20 mouse cellular contexts compared by ENCODE assay signal in the genomic region with DNA sequence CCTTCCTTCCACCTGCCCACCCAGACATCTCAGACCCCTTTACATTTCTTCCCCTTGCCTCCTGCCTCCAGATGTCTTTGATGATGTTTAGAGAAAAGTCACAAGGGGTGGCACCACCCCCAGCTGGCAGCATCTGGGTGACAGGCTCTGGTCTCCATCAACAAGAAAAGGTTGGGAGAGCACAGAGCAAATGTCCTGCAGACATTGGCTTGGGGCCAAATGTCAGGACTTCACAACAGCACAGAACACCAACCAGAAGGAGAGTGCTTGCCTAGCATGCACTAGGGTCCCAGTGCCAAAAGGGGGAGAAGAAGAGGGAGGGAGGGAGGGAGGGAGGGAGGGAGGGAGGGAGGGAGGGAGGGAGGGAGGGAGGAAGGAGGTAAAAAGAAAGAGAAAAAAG.
DNase-seq lines count a peak whose midpoint lies in the region; ATAC-seq and TF ChIP-seq lines count a peak whose summit lies in the region.
"Had no signal": no experiment of that assay in that cellular context is flagged by ENCODE, and none has a peak within 500 bp of the region (broad histone marks: within the 10 kb centered on the region; RNA-seq: fewer than 3 reads in every experiment).

No protein-coding gene starts in this region.

- H3K27ac ChIP-seq in heart, embryonic 10.5 days = peak overlapping the region; percentile 59; the same call in 1 of the 2 replicates
- no peak overlapping the region for H3K27ac ChIP-seq in hindbrain, postnatal 0 days
- H3K27ac ChIP-seq in hindbrain, embryonic 13.5 days = no peak overlapping the region
- no peak overlapping the region for H3K27ac ChIP-seq in lung, embryonic 14.5 days (ENCODE audit: low read depth)
- H3K27ac ChIP-seq in heart, embryonic 16.5 days (ENCODE audit: low read length) = 0 out of 2 replicates have a peak overlapping the region, but pooled peaks have one; percentile 20
- H3K27ac ChIP-seq: embryonic facial prominence, embryonic 12.5 days; forebrain, embryonic 13.5 days; limb, embryonic 15.5 days; liver, embryonic 15.5 days had no signal

- H3K9ac ChIP-seq in hindbrain, postnatal 0 days (replicated peaks; ENCODE audit: low read length) = no peak overlapping the region
- H3K9ac ChIP-seq in hindbrain, embryonic 13.5 days = no peak overlapping the region
- H3K9ac ChIP-seq in lung, embryonic 14.5 days = no peak overlapping the region
- H3K9ac ChIP-seq in heart, embryonic 16.5 days (ENCODE audit: low read length) = no peak overlapping the region
- H3K9ac ChIP-seq: embryonic facial prominence, embryonic 12.5 days; forebrain, embryonic 13.5 days; limb, embryonic 15.5 days; liver, embryonic 15.5 days had no signal

- no peaks in the 10 kb centered on the region for H3K9me3 ChIP-seq in heart, embryonic 10.5 days
- no peaks in the 10 kb centered on the region for H3K9me3 ChIP-seq in hindbrain, postnatal 0 days (ENCODE audit: low read length)
- no peaks in the 10 kb centered on the region for H3K9me3 ChIP-seq in hindbrain, embryonic 13.5 days
- no peaks in the 10 kb centered on the region for H3K9me3 ChIP-seq in lung, embryonic 14.5 days (ENCODE audit: low read depth, low read length)
- H3K9me3 ChIP-seq in heart, embryonic 16.5 days (replicated peaks; ENCODE audit: control insufficient read depth, low read length) = no peaks in the 10 kb centered on the region
- H3K9me3 ChIP-seq: embryonic facial prominence, embryonic 12.5 days; forebrain, embryonic 13.5 days; G1E; limb, embryonic 15.5 days; liver, embryonic 15.5 days; midbrain, embryonic 10.5 days had no signal

- no peaks in the 10 kb centered on the region for H3K27me3 ChIP-seq in heart, embryonic 10.5 days (ENCODE audit: insufficient read depth, poor library complexity, severe bottlenecking)
- no peaks in the 10 kb centered on the region for H3K27me3 ChIP-seq in hindbrain, postnatal 0 days (ENCODE audit: insufficient read depth, low read length)
- no peaks in the 10 kb centered on the region for H3K27me3 ChIP-seq in hindbrain, embryonic 13.5 days
- no peaks in the 10 kb centered on the region for H3K27me3 ChIP-seq in lung, embryonic 14.5 days (ENCODE audit: insufficient read depth, low read length)
- H3K27me3 ChIP-seq in heart, embryonic 16.5 days (ENCODE audit: control insufficient read depth, insufficient read depth, low read length) = no peaks in the 10 kb centered on the region
- H3K27me3 ChIP-seq: embryonic facial prominence, embryonic 12.5 days; forebrain, embryonic 13.5 days; limb, embryonic 15.5 days; liver, embryonic 15.5 days had no signal

- TF ChIP-seq CTCF in hindbrain, postnatal 0 days (IDR thresholded peaks at IDR 0.05; ENCODE audit: low read depth) = no peak
- no peak for TF ChIP-seq CTCF in lung, embryonic 14.5 days (IDR thresholded peaks at IDR 0.05; ENCODE audit: low read depth)

- ATAC-seq in hindbrain, postnatal 0 days = no peak
- no peak for ATAC-seq in hindbrain, embryonic 13.5 days (ENCODE audit: low FRiP score)
- 0 out of 2 replicates have a peak, but pooled peaks have one; percentile 44 for ATAC-seq in lung, embryonic 14.5 days (ENCODE audit: insufficient read depth)
- peak; percentile 81 for ATAC-seq in heart, embryonic 16.5 days (replicated peaks; ENCODE audit: extremely low read depth, insufficient read depth, low FRiP score)
- ATAC-seq: forebrain, embryonic 13.5 days had no signal

- H3K4me1 ChIP-seq in heart, embryonic 10.5 days = peaks cover 18% of the 10 kb centered on the region
- no peaks in the 10 kb centered on the region for H3K4me1 ChIP-seq in hindbrain, postnatal 0 days (ENCODE audit: insufficient read depth, low read length)
- 0 out of 2 replicates have a peak, but pooled peaks cover 4% of the 10 kb centered on the region for H3K4me1 ChIP-seq in hindbrain, embryonic 13.5 days (replicated peaks)
- no peaks in the 10 kb centered on the region for H3K4me1 ChIP-seq in lung, embryonic 14.5 days (ENCODE audit: insufficient read depth)
- peaks cover 7% of the 10 kb centered on the region for H3K4me1 ChIP-seq in heart, embryonic 16.5 days (ENCODE audit: control insufficient read depth, insufficient read depth, low read length)
- H3K4me1 ChIP-seq: forebrain, embryonic 13.5 days; limb, embryonic 15.5 days; liver, embryonic 15.5 days had no signal

- no peak overlapping the region for H3K4me3 ChIP-seq in heart, embryonic 10.5 days
- H3K4me3 ChIP-seq in hindbrain, postnatal 0 days (ENCODE audit: low read length) = no peak overlapping the region
- H3K4me3 ChIP-seq in hindbrain, embryonic 13.5 days = no peak overlapping the region
- no peak overlapping the region for H3K4me3 ChIP-seq in lung, embryonic 14.5 days (ENCODE audit: low read depth, low read length)
- H3K4me3 ChIP-seq in heart, embryonic 16.5 days (ENCODE audit: low read length) = no peak overlapping the region
- H3K4me3 ChIP-seq: embryonic facial prominence, embryonic 12.5 days; erythroblast, embryonic 14.5 days; forebrain, embryonic 13.5 days; limb, embryonic 15.5 days; liver, embryonic 15.5 days; midbrain, embryonic 10.5 days had no signal

- H3K36me3 ChIP-seq in heart, embryonic 10.5 days = no peaks in the 10 kb centered on the region
- H3K36me3 ChIP-seq in hindbrain, postnatal 0 days (ENCODE audit: insufficient read depth, low read length) = no peaks in the 10 kb centered on the region
- H3K36me3 ChIP-seq in hindbrain, embryonic 13.5 days = no peaks in the 10 kb centered on the region
- no peaks in the 10 kb centered on the region for H3K36me3 ChIP-seq in lung, embryonic 14.5 days (ENCODE audit: insufficient read depth)
- H3K36me3 ChIP-seq in heart, embryonic 16.5 days (ENCODE audit: control insufficient read depth, insufficient read depth) = no peaks in the 10 kb centered on the region
- H3K36me3 ChIP-seq: embryonic facial prominence, embryonic 12.5 days; G1E; limb, embryonic 15.5 days; liver, embryonic 15.5 days; midbrain, embryonic 10.5 days had no signal

- no peak for DNase-seq in heart, embryonic 10.5 days (ENCODE audit: low spot score)
- DNase-seq in heart, adult 8-10 months (ENCODE audit: low spot score) = no peak
- peak; percentile 33 for DNase-seq in hindbrain, postnatal 0 days (ENCODE audit: low spot score)
- DNase-seq in lung, embryonic 14.5 days = peak; percentile 51
- no peak for DNase-seq in lung, postnatal 36 days
- DNase-seq in spleen, adult 18-20 months = no peak
- DNase-seq: cerebellum, adult 8-10 months; gastrocnemius, postnatal 10 days; kidney, adult 11 months; right cerebral cortex, postnatal 4 days; thymus, postnatal 25 days had no signal

- H3K4me2 ChIP-seq in hindbrain, postnatal 0 days (ENCODE audit: low read depth, low read length) = no peak overlapping the region
- no peak overlapping the region for H3K4me2 ChIP-seq in hindbrain, embryonic 13.5 days
- H3K4me2 ChIP-seq in lung, embryonic 14.5 days = no peak overlapping the region
- H3K4me2 ChIP-seq in heart, embryonic 16.5 days (ENCODE audit: low read depth, low read length) = no peak overlapping the region
- H3K4me2 ChIP-seq: embryonic facial prominence, embryonic 12.5 days; forebrain, embryonic 13.5 days; limb, embryonic 15.5 days; liver, embryonic 15.5 days had no signal

Comparison
In these comparisons a context has a peak if more than half of its experiments do, and no peak if none do; other contexts are left out.
1. DNase-seq: peak in hindbrain, postnatal 0 days (single experiment) and lung, embryonic 14.5 days (single experiment); none in heart, embryonic 10.5 days (single experiment), heart, adult 8-10 months (single experiment), lung, postnatal 36 days (single experiment) and spleen, adult 18-20 months (0 of 2).
2. H3K27ac ChIP-seq: peak in heart, embryonic 10.5 days (single experiment) and heart, embryonic 16.5 days (single experiment); none in hindbrain, postnatal 0 days (single experiment), hindbrain, embryonic 13.5 days (single experiment) and lung, embryonic 14.5 days (single experiment).
3. ATAC-seq: peak in lung, embryonic 14.5 days (single experiment) and heart, embryonic 16.5 days (single experiment); none in hindbrain, postnatal 0 days (single experiment) and hindbrain, embryonic 13.5 days (single experiment).